Mouse (Mus musculus): ENCODE measurements around the gene Zcchc7.
A peak's percentile ranks its signal among the peaks of the same experiment; 100 is the strongest.

The Zcchc7 gene

GRCm38 (mm10) chr4:44755553-44756133, at the start of gene Zcchc7:
TSS of gene Zcchc7 (plus strand) at chr4:44755877.
- no peak for DNase-seq (ENCODE audit: low spot score)

DNA sequence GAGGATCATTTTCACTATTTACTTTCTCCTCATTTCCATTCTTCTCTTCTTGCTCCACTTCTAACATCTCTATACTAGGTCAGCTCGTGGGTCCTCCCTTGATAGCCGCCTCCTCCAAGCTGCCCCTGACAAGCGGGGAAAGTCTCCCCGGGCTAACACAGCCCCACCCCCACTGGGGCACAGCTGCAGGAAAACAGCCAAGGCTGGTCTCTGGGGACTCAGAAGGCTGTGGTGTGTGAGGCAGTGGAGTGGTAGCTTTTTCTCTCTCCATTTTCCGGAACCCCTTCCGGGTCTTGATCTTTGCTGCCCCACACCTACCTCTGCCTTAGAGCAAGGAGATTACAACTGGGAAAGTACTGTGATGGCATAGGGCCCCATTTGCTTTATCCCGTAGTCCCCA, 49.7 kb upstream of the Zcchc7 start:
- no peak for DNase-seq (ENCODE audit: low spot score)

DNA sequence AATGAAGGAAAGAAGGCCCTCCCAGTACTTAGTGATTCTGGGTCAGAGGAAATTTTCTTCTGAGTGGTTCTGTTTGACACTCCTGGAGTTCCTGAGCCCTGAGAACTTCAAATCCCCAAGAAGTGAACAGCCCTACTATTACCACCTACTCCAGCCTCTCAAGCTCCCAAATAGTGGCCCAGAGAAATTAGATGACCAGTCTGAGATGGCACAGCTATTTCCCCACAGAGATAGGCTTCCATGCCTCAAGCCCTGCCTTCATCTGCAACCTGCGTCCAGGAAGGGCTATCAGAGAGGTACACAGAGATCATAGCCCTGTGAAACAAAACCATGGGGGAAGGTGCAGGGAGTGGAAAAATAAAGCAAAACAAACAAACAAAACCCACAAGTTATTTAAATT, 48.8 kb upstream of the Zcchc7 start:
- DNase-seq (ENCODE audit: low spot score) = no peak

DNA sequence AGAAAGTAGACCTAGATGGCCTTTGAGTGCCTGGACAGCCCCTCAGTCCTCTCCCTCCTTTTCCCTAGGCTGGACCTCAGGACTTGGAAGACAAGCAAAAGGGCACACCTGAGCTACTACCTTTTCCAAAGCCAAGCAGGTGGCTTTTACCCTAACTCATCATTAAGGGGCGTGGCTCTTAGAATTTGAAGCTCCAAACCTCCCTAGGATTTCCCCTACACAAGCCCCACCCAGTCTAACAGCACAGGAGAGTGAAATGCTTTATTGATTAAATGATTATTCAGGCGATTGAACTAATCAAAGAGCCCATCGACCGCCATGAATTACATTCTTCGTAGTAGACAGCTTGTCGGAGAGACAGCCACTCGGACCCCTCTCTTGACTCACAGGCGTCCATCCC, 47.4 kb upstream of the Zcchc7 start:
- DNase-seq (ENCODE audit: low spot score) = no peak

DNA sequence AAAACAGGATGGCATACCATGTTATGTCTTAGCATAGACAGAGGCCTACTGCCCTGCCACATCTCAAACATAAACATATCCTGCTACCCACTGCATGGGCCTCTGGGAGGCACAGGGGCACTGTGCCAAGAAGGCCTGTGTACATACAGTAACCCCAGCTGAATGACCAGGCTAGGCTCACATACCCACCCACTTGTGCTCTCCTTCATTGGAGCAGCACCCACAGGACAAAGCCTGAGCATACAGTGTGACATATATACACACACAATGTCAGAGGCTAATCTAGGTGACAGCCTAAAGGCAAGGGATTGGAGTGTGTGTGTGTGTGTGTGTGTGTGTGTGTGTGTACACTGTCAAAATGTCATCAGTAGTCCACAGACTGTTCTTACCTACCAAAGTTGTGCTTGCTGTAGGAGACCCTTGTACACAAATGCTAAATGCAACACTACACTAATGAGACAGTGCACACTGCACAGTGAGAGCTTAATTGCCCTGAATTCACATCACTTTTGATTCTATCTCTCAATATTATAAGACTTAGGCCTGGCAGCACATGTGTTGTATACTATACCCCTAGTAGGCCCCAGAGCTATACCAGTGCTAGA, 46.5 kb upstream of the Zcchc7 start:
- no peak for DNase-seq (ENCODE audit: low spot score)

- no peak for DNase-seq (ENCODE audit: low spot score)
Measured at GRCm38 (mm10) chr4:44709740-44710700, 45.7 kb upstream of the Zcchc7 start, which contains the start of gene Pax5. TSS of gene Pax5 (minus strand) at chr4:44710487.

DNA sequence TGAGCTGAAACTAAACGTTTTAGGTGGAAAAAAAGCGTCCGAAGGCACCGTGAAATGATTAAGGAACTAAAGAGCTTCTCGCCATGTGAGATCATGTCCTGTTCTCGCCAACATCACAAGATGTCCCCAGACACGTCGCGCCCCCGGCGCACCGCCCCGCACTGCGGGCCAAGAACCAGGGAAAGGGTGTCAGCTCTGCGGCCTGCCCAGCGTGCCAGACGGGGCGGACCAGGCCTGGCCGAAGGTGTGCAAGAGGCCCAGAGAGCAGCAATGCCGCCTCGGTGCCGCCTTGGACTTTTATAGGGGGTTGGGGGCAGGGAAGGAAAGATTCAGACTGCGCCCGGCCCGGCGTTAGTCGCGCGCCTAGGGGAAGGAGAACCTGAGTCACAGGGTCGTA, 45.0 kb upstream of the Zcchc7 start:
- no peak for DNase-seq (ENCODE audit: low spot score)

GRCm38 (mm10) chr4:44711136-44711900, 44.4 kb upstream of the Zcchc7 start:
- DNase-seq (ENCODE audit: low spot score) = no peak

GRCm38 (mm10) chr4:44712051-44712700, 43.5 kb upstream of the Zcchc7 start:
- no peak for DNase-seq (ENCODE audit: low spot score)

DNA sequence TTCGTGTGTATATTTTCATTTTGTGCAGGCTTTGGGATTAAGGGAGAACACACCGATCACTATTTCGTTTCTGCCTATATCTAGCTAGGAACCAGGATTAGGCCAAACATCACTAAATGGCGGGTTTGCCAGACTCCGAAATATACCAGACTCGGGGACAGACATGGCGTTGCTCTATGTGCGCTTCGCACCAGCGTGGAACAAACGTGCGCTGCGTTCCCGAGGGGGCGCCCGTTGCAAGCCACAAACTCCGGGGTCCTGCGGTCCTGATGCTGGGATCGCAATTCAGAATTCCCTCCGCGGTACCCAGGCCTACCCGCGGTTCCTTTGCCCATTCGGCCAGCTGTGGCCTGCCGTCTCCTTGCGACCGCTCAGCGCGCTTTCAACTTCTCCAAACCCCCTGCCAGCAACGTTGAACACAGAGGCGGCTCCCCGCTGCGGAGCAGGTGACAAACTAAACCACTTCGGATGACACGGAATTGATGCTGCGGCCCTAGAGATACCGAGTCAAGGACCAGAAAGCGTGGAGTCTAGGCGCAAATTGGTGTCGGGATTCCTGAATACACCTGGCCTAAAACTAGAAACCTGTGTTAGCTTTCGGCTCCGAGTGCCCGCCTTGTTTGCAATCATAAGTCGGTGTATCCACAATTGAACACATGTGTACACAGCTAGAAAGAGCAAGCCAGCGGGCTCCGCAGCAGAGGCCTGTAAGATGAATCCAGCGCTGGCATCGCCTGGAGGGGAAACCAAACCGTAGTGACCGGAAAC, 42.7 kb upstream of the Zcchc7 start:
- no peak for DNase-seq (ENCODE audit: low spot score)

GRCm38 (mm10) chr4:44713554-44714051, 42.1 kb upstream of the Zcchc7 start:
- DNase-seq (ENCODE audit: low spot score) = no peak

- DNase-seq (ENCODE audit: low spot score) = no peak
Measured at GRCm38 (mm10) chr4:44714111-44714621, 41.5 kb upstream of the Zcchc7 start.

DNA sequence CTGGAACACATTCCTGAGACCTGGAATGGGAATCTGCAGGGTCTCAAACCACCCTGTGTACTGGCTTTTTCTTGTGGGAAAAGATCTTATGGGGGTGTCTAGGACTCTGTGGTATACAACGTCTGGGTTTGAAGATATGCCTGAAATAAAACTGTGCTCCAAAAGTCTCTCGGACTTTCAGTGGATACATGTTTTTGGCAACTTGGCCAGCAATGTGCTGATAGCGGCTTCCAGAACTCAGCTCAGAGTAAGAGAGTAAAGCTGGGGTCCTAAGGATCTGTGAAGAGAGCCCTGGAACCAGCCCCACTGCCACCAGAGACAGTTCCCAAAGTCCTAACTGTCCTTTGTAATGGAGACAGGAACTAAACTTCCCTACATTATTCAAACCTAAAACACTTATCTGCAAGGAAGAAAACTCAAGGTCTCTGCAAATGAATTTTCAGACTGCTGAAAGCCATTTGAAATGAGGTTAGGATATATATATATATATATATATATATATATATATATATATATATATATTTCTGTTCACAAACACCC, 40.0 kb upstream of the Zcchc7 start:
- no peak for DNase-seq (ENCODE audit: low spot score)

GRCm38 (mm10) chr4:44716391-44716790, 39.3 kb upstream of the Zcchc7 start:
- DNase-seq (ENCODE audit: low spot score) = no peak

DNA sequence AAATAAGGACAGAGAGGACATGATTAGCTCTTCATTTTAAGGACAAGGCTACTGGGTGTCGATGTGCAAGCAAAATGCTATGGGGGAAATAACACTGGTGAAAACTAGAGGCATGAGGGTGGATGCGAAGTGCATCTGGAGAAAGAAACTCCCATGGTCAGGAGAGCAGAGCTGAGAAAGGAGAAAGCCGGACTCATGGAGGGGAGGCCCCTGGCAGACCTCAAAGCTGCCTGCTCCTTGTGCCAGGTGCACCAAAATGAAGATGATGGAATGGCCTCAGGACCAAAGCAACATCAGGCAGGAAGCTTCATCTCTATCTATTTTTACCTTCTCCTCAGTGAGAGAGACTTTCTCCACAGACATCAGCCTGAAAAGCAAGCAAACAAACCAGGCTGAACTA, 38.0 kb upstream of the Zcchc7 start:
- no peak for DNase-seq (ENCODE audit: low spot score)

GRCm38 (mm10) chr4:44720046-44720445, 35.6 kb upstream of the Zcchc7 start:
- DNase-seq (ENCODE audit: low spot score) = no peak

DNA sequence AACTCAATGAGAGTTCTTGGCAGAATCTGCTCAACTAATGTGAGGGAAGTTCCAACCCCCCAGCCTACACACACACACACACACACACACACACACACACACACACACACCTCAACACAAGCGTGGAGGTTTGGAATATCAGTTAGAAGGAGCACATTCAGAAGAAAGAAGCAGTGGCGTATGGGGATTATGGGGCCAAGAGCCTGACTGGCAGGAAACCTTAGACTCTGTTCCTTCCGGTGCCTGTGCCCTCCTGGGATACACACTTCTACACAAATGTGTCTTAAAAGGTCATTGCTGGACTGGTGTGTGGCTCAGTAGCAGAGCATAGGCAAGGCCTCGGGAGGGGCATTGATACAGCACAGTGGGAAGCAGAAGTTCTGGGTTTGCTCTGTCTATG, 34.4 kb upstream of the Zcchc7 start:
- no peak for DNase-seq (ENCODE audit: low spot score)

GRCm38 (mm10) chr4:44740471-44740870, 15.2 kb upstream of the Zcchc7 start:
- no peak for DNase-seq (ENCODE audit: low spot score)

DNA sequence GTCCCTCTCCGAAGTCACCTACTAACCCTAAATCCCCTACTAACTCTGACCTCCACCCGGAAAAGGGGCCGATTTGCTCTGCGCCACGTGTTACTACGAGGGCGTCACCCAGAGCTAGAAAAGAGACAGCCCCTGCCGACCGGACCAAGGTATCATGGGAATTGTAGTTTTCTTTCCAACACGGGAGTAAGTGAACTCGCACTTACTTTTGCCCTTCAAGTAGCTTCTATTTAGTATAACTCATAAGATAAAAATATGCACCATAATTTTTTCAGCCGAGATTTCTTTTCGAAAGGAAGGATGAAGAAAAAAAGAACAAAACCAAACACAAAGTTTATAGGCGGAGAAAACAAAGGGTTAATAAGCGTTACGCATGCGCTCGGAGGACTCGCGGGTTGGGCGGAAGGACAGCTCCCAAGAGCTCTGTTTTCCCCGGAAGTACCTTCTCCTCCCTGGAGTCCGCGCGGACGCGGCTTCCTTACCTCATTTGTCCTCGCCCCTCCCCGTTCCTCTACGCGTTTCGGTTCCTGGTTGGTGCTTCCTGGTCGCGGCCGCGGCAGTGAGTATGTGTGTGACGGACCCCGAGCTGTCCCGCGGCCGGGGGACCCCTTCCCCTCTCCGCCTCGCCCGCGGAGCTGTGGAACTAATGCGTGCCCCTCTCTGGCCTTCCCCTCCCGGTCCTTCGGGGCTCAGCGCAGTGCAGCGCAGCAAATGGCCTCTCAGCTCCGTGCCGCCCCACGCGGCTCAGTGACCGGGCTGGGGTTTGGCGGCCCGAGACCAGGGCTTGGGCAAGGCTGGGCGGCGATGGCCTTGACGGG, 666 bp downstream of the Zcchc7 start:
- peak; percentile 84 for DNase-seq (ENCODE audit: low spot score)
